Mouse (Mus musculus) G1E-ER4 (cell line): ENCODE data around the gene Btnl9. TPM values are rescaled to one million over a fixed set of nuclear protein-coding genes. Genes with fewer than 3 reads are reported as not detected.

Experiments used
- GATA1 ChIP-seq: IDR thresholded peaks from one replicate; pipeline ENCODE4 v1.8.0; 2012; ENCODE audit warnings: low read length, inconsistent platforms
- polyA plus RNA-seq: library from polyadenylated mRNA; stranded (reverse); fragments of >175 nt; gene quantifications from 2 replicates; pipeline ENCODE4 v1.2.3, GENCODE M21; 2012

Gene Btnl9
- not detected in 2 replicates for polyA plus RNA-seq

DNA sequence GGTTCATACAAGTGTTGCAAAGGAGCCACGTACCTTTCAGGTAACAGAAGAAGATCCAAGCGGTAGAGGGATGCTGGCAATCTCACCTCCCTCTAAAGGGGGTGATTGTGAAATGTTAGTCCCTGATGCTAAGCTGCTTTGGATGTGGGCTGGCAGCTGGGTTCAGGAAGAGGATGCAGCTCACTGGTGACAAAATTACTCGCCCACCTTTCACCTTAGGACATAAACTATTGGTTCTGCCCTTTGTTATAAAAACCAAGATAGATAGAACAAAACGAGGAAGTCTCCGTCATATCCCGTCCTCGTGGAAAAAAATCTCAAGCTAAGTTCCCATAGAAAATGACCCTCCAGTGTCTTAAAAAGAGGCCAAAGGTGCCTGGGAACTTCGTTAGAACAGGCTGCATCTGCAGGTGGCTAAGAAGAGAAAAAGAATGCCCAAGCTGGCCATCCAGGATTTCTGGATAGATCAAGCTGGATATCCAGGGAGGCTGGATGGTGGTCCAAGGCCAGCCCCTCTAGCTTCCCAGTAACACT lies at the start of gene Btnl9:
TSS of gene Btnl9 (minus strand) at position 205 of the 534 bp plus-strand sequence.
- TF ChIP-seq GATA1 = no peak

GRCm38 (mm10) chr11:49235459-49236207 lies 48.7 kb upstream of the Btnl9 start:
- no peak for TF ChIP-seq GATA1

- TF ChIP-seq GATA1 = no peak
Measured at GRCm38 (mm10) chr11:49232781-49233180, 45.8 kb upstream of the Btnl9 start.

DNA sequence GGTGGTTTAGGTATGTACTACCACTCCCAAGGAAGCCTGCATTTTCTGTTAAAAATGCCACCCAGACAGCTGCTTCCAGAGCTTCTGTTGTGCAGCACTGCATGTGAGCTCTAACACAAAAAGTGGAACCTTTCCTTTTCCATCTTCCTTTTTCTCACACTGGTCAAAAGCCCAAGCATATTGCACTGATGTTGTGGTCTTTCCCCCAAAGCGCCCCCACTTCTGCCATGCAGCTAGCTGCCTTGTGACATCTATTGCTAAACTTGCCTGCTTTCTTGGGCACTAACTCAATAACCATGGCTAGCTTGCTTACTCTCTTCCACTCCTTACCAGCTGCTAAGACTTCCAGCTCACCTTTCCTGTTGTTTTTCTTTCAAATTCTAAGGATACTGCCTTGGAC lies 37.5 kb upstream of the Btnl9 start:
- no peak for TF ChIP-seq GATA1

DNA sequence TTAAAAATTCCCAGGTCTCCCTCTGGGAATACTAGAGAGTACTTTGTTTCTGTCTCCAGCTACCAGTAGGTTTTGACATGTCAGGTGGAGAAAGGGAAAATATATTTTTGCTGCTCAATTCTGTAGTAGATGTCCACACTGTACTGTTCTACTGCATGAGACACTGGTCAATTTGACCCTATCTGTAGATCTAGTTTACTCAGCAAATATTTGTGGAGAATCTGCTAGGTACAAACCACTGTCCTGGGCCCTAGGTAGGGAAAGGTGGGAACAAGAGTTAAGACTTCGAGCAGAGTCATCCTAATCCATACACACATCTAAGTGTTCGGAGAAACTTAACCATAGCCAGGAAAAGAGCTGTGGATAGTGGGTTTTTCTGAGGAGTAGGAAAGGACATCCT lies 32.3 kb upstream of the Btnl9 start:
- no peak for TF ChIP-seq GATA1

DNA sequence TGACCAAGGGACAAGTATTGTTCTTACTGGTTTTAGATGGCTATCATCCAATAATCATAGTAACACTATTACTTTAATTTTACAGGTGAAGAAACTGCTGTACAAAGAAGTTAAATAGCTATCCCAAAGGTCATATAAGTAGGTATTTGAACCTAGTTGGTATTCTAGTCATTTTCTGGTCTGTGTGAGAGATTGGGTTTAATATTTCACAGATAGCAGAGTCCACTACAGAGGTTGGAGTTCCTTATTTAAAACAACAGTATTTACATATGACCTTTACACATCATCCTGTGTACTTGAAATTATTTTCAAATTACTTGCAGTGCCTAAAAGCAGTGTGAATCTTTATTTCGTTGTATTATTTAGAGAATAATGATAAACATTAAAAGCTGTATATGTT lies 26.5 kb upstream of the Btnl9 start:
- TF ChIP-seq GATA1 = no peak

DNA sequence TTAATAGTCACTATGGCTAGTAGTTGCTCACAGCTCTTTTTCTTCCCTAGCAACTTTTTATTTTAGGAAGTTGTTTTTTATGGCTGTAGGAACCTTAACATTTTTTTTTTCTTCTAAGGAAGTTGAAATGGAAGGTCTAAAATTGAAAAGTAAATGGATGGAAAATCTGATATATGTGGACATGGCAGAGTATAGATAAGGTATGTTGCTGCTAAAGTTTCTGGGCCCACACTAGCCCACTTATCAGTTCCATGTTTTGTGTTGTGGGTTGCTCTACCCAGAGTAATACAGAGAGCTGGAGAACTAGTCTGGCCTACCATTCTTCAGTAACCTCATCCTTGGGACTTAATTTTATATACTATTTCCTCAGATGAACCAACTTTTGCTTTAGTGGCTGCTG lies 25.6 kb upstream of the Btnl9 start:
- peak; percentile 17 for TF ChIP-seq GATA1

- no peak for TF ChIP-seq GATA1
Measured at GRCm38 (mm10) chr11:49207495-49207894, 20.5 kb upstream of the Btnl9 start.

DNA sequence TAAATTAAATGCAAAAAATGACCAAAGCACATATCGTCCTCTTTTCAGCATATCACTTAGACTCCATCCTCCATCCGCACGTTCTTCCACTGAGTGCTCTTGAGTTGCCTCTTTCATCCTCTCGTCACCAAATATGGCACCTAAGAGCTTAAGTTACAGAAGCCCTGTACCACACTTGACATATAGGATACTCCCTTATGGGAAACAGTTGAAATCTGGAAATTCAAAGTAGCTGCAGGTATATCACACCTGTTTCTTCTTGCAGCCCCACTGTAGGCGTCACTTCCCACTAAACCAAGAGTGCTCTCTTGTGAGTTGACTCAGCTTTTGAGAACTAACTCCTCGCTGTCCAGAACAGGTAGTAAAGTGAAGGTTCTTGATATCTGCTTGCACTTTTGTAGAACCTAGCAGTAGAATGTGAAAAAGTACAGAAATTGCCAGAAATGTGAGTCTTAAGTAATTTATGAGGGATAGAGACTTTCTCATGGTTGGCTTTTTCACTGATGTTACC lies 18.2 kb upstream of the Btnl9 start:
- no peak for TF ChIP-seq GATA1

DNA sequence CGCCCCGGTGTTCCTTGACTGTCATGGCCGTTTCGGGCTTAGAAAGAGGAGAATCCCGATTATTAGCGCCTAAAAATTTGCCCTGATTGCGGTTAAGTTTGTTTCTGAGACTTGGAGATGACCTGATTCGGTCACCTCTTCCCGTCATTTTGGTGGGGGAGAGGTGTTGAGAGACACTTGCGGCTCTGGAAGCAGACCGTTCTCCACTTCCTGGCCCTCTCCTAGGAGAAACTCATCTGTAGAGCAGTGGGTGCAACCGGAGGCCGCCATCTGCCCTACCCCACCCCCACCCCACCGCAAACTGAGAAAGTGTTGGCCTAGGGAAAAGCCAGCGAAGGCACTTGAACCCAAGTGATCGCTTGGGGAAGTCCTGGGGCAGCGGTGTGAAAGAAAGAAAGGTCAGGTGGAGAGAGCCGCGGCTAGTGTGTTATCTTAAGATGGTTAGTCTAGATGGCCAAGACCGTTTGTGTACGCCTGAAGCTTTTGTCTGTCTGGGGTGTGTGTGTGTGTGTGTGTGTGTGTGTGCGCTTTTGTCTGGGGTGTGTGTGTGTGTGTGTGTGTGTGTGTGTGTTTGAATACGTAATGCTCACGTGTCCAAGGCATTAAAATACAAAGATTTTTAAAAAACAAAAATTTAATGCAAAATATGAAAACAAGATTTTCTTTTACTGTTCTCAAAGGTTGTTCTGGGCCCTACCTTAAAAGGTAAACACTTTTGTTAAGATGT lies 17.0 kb upstream of the Btnl9 start:
- no peak for TF ChIP-seq GATA1

DNA sequence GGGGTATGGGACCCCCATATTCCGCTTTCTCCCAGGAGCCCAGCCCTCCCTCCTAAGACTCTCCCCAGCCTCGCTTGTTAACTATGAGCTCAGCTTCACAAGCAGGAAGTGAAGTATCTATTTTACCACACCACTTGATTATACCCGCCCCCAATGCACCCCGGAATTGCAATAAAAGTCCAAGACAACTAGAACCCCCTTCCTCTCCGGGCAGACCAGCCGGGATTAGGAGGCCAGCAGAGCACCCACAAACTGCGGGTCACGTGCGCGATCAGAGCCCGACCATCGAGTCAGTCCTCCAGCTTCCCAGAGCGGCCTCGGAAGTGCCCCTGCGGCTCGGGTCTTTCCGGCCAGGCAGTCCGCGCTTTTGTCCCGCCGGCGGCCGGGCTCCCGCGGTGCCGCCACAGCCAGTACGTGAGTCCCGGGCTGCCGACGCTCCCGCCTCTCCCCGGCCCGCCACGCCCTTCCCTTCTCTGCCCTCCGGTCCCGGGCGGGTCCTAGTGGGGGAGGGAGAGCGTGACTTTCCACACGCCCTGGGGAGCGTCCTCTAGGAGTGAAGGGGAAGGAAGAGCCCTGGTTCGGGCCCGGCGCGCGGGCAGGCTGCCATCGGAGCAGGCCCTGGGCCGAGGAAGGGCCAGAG lies 16.3 kb upstream of the Btnl9 start, which contains the start of gene Zfp62:
TSS of gene Zfp62 (plus strand) at position 164 of the 640 bp plus-strand sequence.
- no peak for TF ChIP-seq GATA1

DNA sequence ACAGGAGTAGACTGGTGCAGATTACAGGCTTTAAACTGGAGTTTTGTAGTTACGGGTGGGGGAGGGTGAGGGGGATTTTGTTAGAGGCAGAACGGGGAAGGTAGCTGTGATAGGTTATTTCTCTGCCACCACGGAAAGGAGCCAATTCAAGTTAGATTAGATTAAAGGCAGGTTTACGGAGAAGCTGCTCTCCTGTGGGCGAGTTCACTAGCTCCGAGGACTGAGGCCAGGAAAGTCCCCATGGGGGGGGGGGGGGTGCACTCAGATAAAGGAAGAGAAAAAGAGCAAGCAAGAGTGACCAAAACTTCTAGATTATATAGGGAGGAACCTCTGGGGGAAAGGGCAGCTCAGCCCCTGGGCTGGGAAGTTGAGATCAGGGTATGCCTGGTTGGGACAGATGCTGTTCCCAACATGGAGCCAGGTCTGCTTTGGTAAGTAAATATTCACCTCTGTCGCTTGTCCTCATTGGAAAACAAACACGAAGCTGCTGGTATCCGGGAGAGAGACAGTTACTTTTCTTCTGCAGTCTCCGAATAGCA lies 15.6 kb upstream of the Btnl9 start:
- no peak for TF ChIP-seq GATA1

DNA sequence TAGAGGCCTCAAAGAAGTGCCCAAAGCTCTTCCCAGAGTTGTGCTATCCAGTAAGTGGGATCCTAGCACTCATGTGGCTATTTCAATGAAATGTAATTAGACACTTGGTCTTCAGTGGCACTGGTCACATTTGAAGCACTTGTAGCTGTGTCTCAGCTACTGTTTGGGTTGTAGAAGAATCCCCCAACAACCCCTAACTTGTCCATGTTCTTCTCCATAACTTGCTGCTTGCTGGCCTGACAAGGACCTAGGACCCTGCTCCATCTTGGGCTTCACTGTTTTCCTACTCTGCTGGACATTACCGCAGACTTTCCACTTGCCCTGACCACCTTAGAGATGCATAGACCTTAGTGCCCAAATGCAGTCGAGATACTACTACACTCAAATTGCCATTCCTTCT lies 15.1 kb upstream of the Btnl9 start:
- no peak for TF ChIP-seq GATA1

GRCm38 (mm10) chr11:49201142-49201541 lies 14.2 kb upstream of the Btnl9 start:
- no peak for TF ChIP-seq GATA1

GRCm38 (mm10) chr11:49200666-49201065 lies 13.7 kb upstream of the Btnl9 start:
- TF ChIP-seq GATA1 = no peak

DNA sequence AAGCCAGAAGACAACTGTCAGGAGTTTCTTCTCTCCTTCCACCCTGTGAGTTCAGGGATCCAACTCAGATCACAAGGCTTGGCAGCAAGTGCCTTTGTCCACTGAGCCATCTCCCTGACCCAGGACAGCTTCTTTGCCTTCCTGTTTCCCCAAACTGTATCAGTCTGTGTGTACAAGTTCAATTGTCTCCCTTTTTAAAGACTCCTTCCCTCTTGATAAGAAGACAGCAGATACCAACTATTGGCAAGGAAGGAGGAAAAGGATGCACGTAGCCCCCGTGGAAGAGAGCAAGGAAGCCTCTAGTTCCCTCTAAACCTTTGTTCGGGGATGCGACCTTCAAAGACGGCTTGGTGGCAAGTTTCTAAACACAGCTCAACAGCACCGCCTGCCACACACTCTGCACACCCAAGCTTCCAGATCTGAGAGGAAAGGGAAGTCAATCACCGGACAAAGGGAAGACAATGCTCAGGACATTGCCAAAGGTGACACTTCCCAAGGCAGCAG lies 8.9 kb upstream of the Btnl9 start:
- TF ChIP-seq GATA1 = no peak

GRCm38 (mm10) chr11:49191083-49191482 lies 4.1 kb upstream of the Btnl9 start:
- no peak for TF ChIP-seq GATA1
